Mouse (Mus musculus): ENCODE data around the gene Dusp1. TPM values are rescaled to one million over a fixed set of nuclear protein-coding genes. Genes with fewer than 3 reads are reported as not detected.

The Dusp1 gene
- polyA plus RNA-seq, 1 experiment from 2014 or later = 45.8 TPM

DNA sequence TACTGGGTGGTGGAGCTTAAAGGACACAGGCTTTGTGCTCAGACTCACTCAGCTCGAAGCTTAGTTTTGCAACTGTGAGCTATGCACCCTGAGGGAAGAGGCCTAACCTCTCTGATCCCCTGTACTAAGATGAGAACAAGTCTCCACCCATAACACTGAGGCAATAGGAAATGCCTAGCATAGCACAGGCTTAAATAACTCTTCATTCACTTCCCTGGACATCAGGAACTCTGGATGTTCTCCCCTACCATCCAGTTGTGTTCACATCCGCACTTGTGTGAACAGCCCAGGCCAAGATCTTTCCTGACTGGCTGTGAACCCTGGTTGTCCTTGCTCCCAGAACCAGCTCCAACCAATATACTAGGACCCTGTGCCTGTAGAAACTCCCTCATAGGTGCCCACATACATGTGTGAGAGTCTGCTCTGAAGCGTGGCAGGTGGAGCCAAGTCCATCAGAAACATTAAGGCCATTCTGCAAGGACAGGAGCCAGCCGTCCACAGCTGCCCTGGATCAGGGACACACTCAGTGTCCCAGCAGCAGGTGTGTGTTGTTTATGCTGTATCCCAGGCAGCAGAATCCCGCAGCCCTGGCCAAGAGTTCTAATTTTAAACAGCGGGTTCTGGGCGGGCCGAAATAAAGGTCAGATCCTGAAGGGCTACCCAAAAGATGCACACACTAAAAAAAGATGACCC is 73.1 kb downstream of the Dusp1 start:
- ATAC-seq (ENCODE audit: low FRiP score, low TSS enrichment) = no peak
- Histone ChIP-seq H3K27me3 (ENCODE audit: control insufficient read depth, insufficient read depth, low read length) (no peaks in the 10 kb centered on the region), H3K36me3 (ENCODE audit: control insufficient read depth, insufficient read depth, low read length) (no peaks in the 10 kb centered on the region), H3K9me3 (ENCODE audit: control insufficient read depth, low read length) (no peaks in the 10 kb centered on the region), H3K4me1 (ENCODE audit: control insufficient read depth, insufficient read depth, low read length) (no peaks in the 10 kb centered on the region), H3K4me3 (replicated peaks; ENCODE audit: low read depth, low read length) (no peak overlapping the region), H3K4me2 (ENCODE audit: low read length) (no peak overlapping the region), H3K27ac (replicated peaks; ENCODE audit: low read depth, low read length) (no peak overlapping the region), H3K9ac (replicated peaks; ENCODE audit: low read length) (no peak overlapping the region)
- 92% methylated on average over 8 of the region's 8 CpGs for WGBS
- DNase-seq = no peak

GRCm38 (mm10) chr17:26487917-26488316 is 74.0 kb downstream of the Dusp1 start:
- H3K27me3 ChIP-seq (ENCODE audit: control insufficient read depth, insufficient read depth, low read length) = no peaks in the 10 kb centered on the region
- 92% methylated on average over 4 of the region's 4 CpGs for WGBS
- H3K4me3 ChIP-seq (replicated peaks; ENCODE audit: low read depth, low read length) = no peak overlapping the region
- DNase-seq = no peak
- H3K9me3 ChIP-seq (ENCODE audit: control insufficient read depth, low read length) = no peaks in the 10 kb centered on the region
- no peak overlapping the region for H3K4me2 ChIP-seq (ENCODE audit: low read length)
- H3K36me3 ChIP-seq (ENCODE audit: control insufficient read depth, insufficient read depth, low read length) = no peaks in the 10 kb centered on the region
- no peak for ATAC-seq (ENCODE audit: low FRiP score, low TSS enrichment)
- H3K9ac ChIP-seq (replicated peaks; ENCODE audit: low read length) = no peak overlapping the region
- no peak overlapping the region for H3K27ac ChIP-seq (replicated peaks; ENCODE audit: low read depth, low read length)
- H3K4me1 ChIP-seq (ENCODE audit: control insufficient read depth, insufficient read depth, low read length) = no peaks in the 10 kb centered on the region

DNA sequence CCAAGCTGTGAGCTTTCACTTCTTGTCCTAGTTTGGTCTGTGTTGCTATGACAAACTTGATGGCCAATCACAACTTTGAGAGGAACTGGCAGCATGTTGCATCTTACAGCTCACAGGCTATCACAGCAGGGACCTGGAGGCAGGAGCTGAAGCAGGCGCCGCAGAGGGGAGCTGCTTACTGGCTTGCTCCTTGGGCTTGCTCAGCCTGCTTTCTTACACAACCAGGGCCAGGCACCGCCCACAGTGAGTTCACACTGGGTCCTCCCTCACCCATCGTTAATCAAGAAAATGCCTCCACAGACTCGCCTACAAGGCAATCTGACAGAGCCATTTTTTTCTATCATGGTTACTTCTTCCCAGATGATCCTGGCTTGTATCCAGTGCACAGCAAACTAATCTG is 74.7 kb downstream of the Dusp1 start:
- Histone ChIP-seq H3K36me3 (ENCODE audit: control insufficient read depth, insufficient read depth, low read length) (no peaks in the 10 kb centered on the region), H3K9me3 (ENCODE audit: control insufficient read depth, low read length) (no peaks in the 10 kb centered on the region), H3K4me1 (ENCODE audit: control insufficient read depth, insufficient read depth, low read length) (no peaks in the 10 kb centered on the region), H3K4me3 (replicated peaks; ENCODE audit: low read depth, low read length) (no peak overlapping the region), H3K27me3 (ENCODE audit: control insufficient read depth, insufficient read depth, low read length) (no peaks in the 10 kb centered on the region), H3K27ac (replicated peaks; ENCODE audit: low read depth, low read length) (no peak overlapping the region), H3K9ac (replicated peaks; ENCODE audit: low read length) (no peak overlapping the region), H3K4me2 (ENCODE audit: low read length) (no peak overlapping the region)
- WGBS = 72% methylated on average over 5 of the region's 5 CpGs
- ATAC-seq (ENCODE audit: low FRiP score, low TSS enrichment) (no peak), DNase-seq (no peak)

DNA sequence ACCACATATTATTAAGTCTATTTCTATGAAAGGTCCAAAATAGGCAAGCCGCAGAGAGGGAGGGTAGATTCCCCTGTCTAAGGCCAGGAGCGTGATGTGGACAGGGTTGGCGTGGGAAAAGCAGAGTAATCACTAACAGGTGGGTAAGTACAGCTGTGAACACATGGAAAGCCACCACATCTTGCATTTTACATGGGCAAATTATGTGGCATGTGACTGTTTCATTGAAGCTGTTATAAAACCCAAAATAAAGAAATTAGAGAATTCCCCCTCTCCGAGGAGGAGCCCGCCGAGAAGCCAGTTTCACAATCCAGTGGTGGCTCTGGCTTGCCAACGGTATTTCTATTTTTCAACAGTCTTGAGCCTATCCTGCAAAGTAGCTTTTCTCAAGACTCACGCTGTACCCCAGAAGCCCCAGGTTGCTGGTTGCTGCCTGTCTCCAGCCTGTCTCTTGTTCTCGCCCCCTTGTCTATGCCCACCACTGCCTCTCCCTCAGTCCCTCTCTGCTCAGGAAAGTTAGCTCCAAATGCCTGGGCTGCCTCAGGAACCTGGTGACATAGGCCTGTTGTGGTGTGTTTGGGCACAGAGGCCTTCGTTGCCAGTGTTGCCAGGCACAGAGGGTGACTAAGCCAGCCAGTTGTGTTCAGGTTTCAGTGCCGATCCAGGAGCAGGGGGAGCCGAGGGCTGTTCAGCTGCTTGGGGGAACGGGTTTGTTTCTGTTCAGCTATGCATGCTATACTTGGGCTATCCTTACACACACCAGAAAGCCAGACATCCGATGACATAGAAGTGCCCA is 77.1 kb downstream of the Dusp1 start:
- no peak for DNase-seq
- Histone ChIP-seq H3K9me3 (ENCODE audit: control insufficient read depth, low read length) (no peaks in the 10 kb centered on the region), H3K36me3 (ENCODE audit: control insufficient read depth, insufficient read depth, low read length) (no peaks in the 10 kb centered on the region), H3K4me3 (replicated peaks; ENCODE audit: low read depth, low read length) (no peak overlapping the region), H3K4me2 (ENCODE audit: low read length) (no peak overlapping the region), H3K9ac (replicated peaks; ENCODE audit: low read length) (no peak overlapping the region), H3K27ac (replicated peaks; ENCODE audit: low read depth, low read length) (no peak overlapping the region), H3K27me3 (ENCODE audit: control insufficient read depth, insufficient read depth, low read length) (no peaks in the 10 kb centered on the region), H3K4me1 (ENCODE audit: control insufficient read depth, insufficient read depth, low read length) (no peaks in the 10 kb centered on the region)
- WGBS = 89% methylated on average over 14 of the region's 14 CpGs
- ATAC-seq (ENCODE audit: low FRiP score, low TSS enrichment) = no peak

GRCm38 (mm10) chr17:26480956-26481355 is 81.0 kb downstream of the Dusp1 start:
- Histone ChIP-seq H3K27ac (replicated peaks; ENCODE audit: low read depth, low read length) (no peak overlapping the region), H3K27me3 (ENCODE audit: control insufficient read depth, insufficient read depth, low read length) (no peaks in the 10 kb centered on the region), H3K9me3 (ENCODE audit: control insufficient read depth, low read length) (no peaks in the 10 kb centered on the region), H3K36me3 (ENCODE audit: control insufficient read depth, insufficient read depth, low read length) (no peaks in the 10 kb centered on the region), H3K4me2 (ENCODE audit: low read length) (no peak overlapping the region), H3K9ac (replicated peaks; ENCODE audit: low read length) (no peak overlapping the region), H3K4me1 (ENCODE audit: control insufficient read depth, insufficient read depth, low read length) (no peaks in the 10 kb centered on the region), H3K4me3 (replicated peaks; ENCODE audit: low read depth, low read length) (no peak overlapping the region)
- no peak for ATAC-seq (ENCODE audit: low FRiP score, low TSS enrichment)
- DNase-seq = no peak
- WGBS = 76% methylated on average over 4 of the region's 4 CpGs

- ATAC-seq (ENCODE audit: low FRiP score, low TSS enrichment) = no peak
These were observed 82.3 kb downstream of the Dusp1 start for GRCm38 (mm10) chr17:26479619-26480018.

DNA sequence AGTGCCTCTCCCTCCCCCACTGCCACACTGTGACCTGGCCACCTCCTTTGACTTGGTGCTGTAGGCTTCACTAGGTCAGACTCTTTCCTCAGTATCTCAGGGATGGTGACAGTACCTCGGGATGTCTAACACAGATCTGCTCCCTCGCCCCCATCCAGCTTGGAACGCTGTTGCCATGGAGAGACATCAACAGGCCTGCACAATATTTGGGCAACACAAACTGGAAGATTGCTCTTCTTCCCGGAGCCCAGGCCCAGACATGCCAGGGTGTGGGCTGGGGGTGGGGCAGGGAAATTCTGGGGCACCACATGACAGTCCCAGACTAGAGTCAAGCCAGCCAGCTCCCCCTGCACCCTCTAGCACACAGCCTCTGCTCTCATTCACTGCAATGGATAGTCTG is 83.3 kb downstream of the Dusp1 start:
- WGBS = 78% methylated on average over 4 of the region's 4 CpGs
- no peaks in the 10 kb centered on the region for H3K4me1 ChIP-seq (ENCODE audit: control insufficient read depth, insufficient read depth, low read length)
- no peak overlapping the region for H3K4me2 ChIP-seq (ENCODE audit: low read length)
- no peak overlapping the region for H3K4me3 ChIP-seq (replicated peaks; ENCODE audit: low read depth, low read length)
- no peak overlapping the region for H3K27ac ChIP-seq (replicated peaks; ENCODE audit: low read depth, low read length)
- H3K36me3 ChIP-seq (ENCODE audit: control insufficient read depth, insufficient read depth, low read length) = no peaks in the 10 kb centered on the region
- no peak for ATAC-seq (ENCODE audit: low FRiP score, low TSS enrichment)
- H3K9me3 ChIP-seq (ENCODE audit: control insufficient read depth, low read length) = no peaks in the 10 kb centered on the region
- H3K9ac ChIP-seq (replicated peaks; ENCODE audit: low read length) = no peak overlapping the region
- no peak for DNase-seq
- H3K27me3 ChIP-seq (ENCODE audit: control insufficient read depth, insufficient read depth, low read length) = no peaks in the 10 kb centered on the region

More at GRCm38 (mm10) chr17:26479619-26480018, 82.3 kb downstream of the Dusp1 start:
- no peak for DNase-seq
- WGBS = 82% methylated on average over 6 of the region's 6 CpGs
- H3K36me3 ChIP-seq (ENCODE audit: control insufficient read depth, insufficient read depth, low read length) = no peaks in the 10 kb centered on the region
- H3K9me3 ChIP-seq (ENCODE audit: control insufficient read depth, low read length) = no peaks in the 10 kb centered on the region
- no peaks in the 10 kb centered on the region for H3K27me3 ChIP-seq (ENCODE audit: control insufficient read depth, insufficient read depth, low read length)
- H3K4me1 ChIP-seq (ENCODE audit: control insufficient read depth, insufficient read depth, low read length) = no peaks in the 10 kb centered on the region
- no peak overlapping the region for H3K4me3 ChIP-seq (replicated peaks; ENCODE audit: low read depth, low read length)
- H3K9ac ChIP-seq (replicated peaks; ENCODE audit: low read length) = no peak overlapping the region
- H3K27ac ChIP-seq (replicated peaks; ENCODE audit: low read depth, low read length) = no peak overlapping the region
- H3K4me2 ChIP-seq (ENCODE audit: low read length) = no peak overlapping the region

DNA sequence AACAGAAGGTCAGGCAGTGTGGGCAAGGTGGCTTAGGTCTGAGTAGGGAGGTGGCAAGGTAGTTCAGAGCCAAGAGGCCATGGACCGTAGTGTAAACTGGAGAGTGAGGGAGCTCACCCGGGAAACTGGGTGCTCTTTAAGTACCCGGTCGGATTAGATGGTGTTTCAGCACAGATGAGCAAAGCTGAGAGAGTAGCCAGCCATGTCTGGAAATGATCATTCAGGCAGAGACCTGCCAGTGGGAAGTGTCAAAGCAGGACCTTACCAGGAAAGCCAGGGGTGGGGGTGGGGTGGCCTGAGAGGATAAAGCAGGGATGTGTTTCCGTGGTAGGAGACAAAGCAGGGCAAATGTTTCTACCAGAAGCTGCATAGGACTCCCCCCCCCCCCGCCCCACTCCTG is 85.1 kb downstream of the Dusp1 start:
- Histone ChIP-seq H3K4me3 (replicated peaks; ENCODE audit: low read depth, low read length) (no peak overlapping the region), H3K36me3 (ENCODE audit: control insufficient read depth, insufficient read depth, low read length) (no peaks in the 10 kb centered on the region), H3K4me2 (ENCODE audit: low read length) (no peak overlapping the region), H3K9ac (replicated peaks; ENCODE audit: low read length) (no peak overlapping the region), H3K4me1 (ENCODE audit: control insufficient read depth, insufficient read depth, low read length) (no peaks in the 10 kb centered on the region), H3K27ac (replicated peaks; ENCODE audit: low read depth, low read length) (no peak overlapping the region), H3K9me3 (ENCODE audit: control insufficient read depth, low read length) (no peaks in the 10 kb centered on the region), H3K27me3 (ENCODE audit: control insufficient read depth, insufficient read depth, low read length) (no peaks in the 10 kb centered on the region)
- WGBS = 65% methylated on average over 6 of the region's 6 CpGs
- ATAC-seq (ENCODE audit: low FRiP score, low TSS enrichment) = no peak
- no peak for DNase-seq

All from midbrain, embryonic 14.5 days (tissue).